Comparison of ENCODE assay signal across 38 mouse cellular contexts in the genomic region with DNA sequence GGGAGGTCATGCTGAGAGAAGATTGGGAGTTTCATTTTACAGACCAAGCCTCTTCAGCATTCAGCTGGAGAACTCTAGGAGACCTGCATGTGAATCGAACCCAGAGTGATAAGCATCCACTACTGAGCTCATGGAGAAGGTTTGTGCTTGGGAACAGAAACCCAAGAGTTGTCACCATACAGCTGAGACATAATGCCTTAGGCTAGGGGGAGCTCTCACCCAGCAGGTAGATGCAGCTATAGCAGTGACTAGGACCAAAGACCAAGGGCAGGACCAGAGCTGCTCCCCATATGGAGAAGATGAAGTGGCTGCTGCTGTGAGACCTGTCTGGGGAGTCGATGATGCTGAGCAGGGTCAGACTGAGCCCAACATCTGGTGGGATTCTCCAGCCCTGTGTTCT. TPM values are rescaled to one million over a fixed set of nuclear protein-coding genes. Genes with fewer than 3 reads are reported as not detected.
A peak's percentile ranks its signal among the peaks of the same experiment; 100 is the strongest.
DNase-seq lines count a peak whose midpoint lies in the region; ATAC-seq and TF ChIP-seq lines count a peak whose summit lies in the region.
"Had no signal": no experiment of that assay in that cellular context is flagged by ENCODE, and none has a peak within 500 bp of the region (broad histone marks: within the 10 kb centered on the region; RNA-seq: fewer than 3 reads in every experiment).

No protein-coding gene starts in this region.

- TF ChIP-seq RAD21 in CH12.LX (IDR thresholded peaks at IDR 0.05; ENCODE audit: low read depth, low read length) = peak; percentile 48

- DNase-seq in lung, adult 2 months = no peak
- DNase-seq in lung, postnatal 25 days (ENCODE audit: low spot score) = no peak
- DNase-seq in CH12.LX (ENCODE audit: extremely low read depth) = no peak
- no peak for DNase-seq in stomach, postnatal 0 days (ENCODE audit: low spot score)
- DNase-seq: adrenal gland, postnatal 10 days; B cell, adult 2 months; cerebellum, adult 11-12 months; cerebellum, adult 9-11 months; embryo, embryonic 11 days; gastrocnemius, postnatal 25 days; heart, adult 18-20 months; heart, postnatal 14 days; kidney, adult 9 months; kidney, postnatal 25 days; liver, embryonic 13.5 days; lung, postnatal 14 days; right cerebral cortex, postnatal 25 days; thymus, adult 18-20 months had no signal

- no peak overlapping the region for H3K27ac ChIP-seq in intestine, postnatal 0 days (ENCODE audit: low read depth, low read length)
- no peak overlapping the region for H3K27ac ChIP-seq in intestine, embryonic 16.5 days (ENCODE audit: low read length)
- H3K27ac ChIP-seq in CH12.LX (ENCODE audit: insufficient read depth, low read depth) = no peak overlapping the region
- no peak overlapping the region for H3K27ac ChIP-seq in stomach, postnatal 0 days (replicated peaks)
- no peak overlapping the region for H3K27ac ChIP-seq in forebrain, embryonic 15.5 days (replicated peaks)
- H3K27ac ChIP-seq: embryonic facial prominence, embryonic 12.5 days; heart, embryonic 13.5 days; hindbrain, embryonic 10.5 days; hindbrain, embryonic 15.5 days; layer of hippocampus, adult 2 months; left cerebral cortex, adult 2 months; limb, embryonic 12.5 days; liver, embryonic 13.5 days; midbrain, embryonic 10.5 days; midbrain, embryonic 15.5 days; stomach, embryonic 15.5 days had no signal

- peak; percentile 42 for TF ChIP-seq CTCF in intestine, postnatal 0 days (IDR thresholded peaks at IDR 0.05; ENCODE audit: low read depth)
- TF ChIP-seq CTCF in lung, adult 2 months (IDR thresholded peaks at IDR 0.05; ENCODE audit: insufficient read depth, low read length) = 0 out of 2 replicates have a peak, but pooled peaks have one; percentile 27
- TF ChIP-seq CTCF in CH12.LX (conservative IDR thresholded peaks at IDR 0.05 in 1 of 2, IDR thresholded peaks at IDR 0.05 in 1 of 2; ENCODE audit: low read depth in 2 of 2, low read length in 2 of 2) = peak in 1 of 2 experiments; percentile 58; a peak in 2 of 4 replicates
- TF ChIP-seq CTCF in stomach, postnatal 0 days (IDR thresholded peaks at IDR 0.05; ENCODE audit: low read depth) = 0 out of 2 replicates have a peak, but pooled peaks have one; percentile 11

- ATAC-seq in intestine, postnatal 0 days = no peak
- ATAC-seq in intestine, embryonic 16.5 days = no peak
- no peak for ATAC-seq in stomach, postnatal 0 days (ENCODE audit: low FRiP score, low TSS enrichment)
- ATAC-seq in forebrain, embryonic 15.5 days (replicated peaks) = no peak
- ATAC-seq: forebrain, embryonic 14.5 days; midbrain, embryonic 15.5 days; Patski had no signal

- no peaks in the 10 kb centered on the region for H3K9me3 ChIP-seq in intestine, postnatal 0 days (ENCODE audit: control insufficient read depth)
- no peaks in the 10 kb centered on the region for H3K9me3 ChIP-seq in intestine, embryonic 16.5 days (ENCODE audit: control insufficient read depth, low read length)
- H3K9me3 ChIP-seq in CH12.LX (replicated peaks; ENCODE audit: low read length) = no peaks in the 10 kb centered on the region
- H3K9me3 ChIP-seq in stomach, postnatal 0 days (ENCODE audit: control insufficient read depth, low read length) = no peaks in the 10 kb centered on the region
- no peaks in the 10 kb centered on the region for H3K9me3 ChIP-seq in forebrain, embryonic 15.5 days
- H3K9me3 ChIP-seq: embryonic facial prominence, embryonic 12.5 days; heart, embryonic 13.5 days; hindbrain, embryonic 10.5 days; hindbrain, embryonic 15.5 days; limb, embryonic 12.5 days; liver, embryonic 13.5 days; midbrain, embryonic 10.5 days; midbrain, embryonic 15.5 days; stomach, embryonic 15.5 days had no signal

- in situ Hi-C loops in CH12.LX (cut with MboI; ENCODE audit: low pct_ligation_motif_present, low pct_unique_long_range_greater_than_20kb, low sequenced_read_pairs) = no loop called here

- H3K4me3 ChIP-seq in intestine, postnatal 0 days (ENCODE audit: low read depth, low read length) = no peak overlapping the region
- H3K4me3 ChIP-seq in intestine, embryonic 16.5 days (ENCODE audit: low read length) = no peak overlapping the region
- H3K4me3 ChIP-seq in lung, adult 2 months (replicated peaks; ENCODE audit: extremely low read depth, low read depth, low read length) = no peak overlapping the region
- H3K4me3 ChIP-seq in CH12.LX (replicated peaks in 1 of 3; ENCODE audit: low read depth in 2 of 3, low read length in 2 of 3, poor library complexity in 1 of 3) = no peak overlapping the region
- H3K4me3 ChIP-seq in stomach, postnatal 0 days (ENCODE audit: low read depth, low read length) = no peak overlapping the region
- H3K4me3 ChIP-seq in forebrain, embryonic 15.5 days = no peak overlapping the region
- H3K4me3 ChIP-seq: embryonic facial prominence, embryonic 12.5 days; heart, embryonic 13.5 days; hindbrain, embryonic 10.5 days; hindbrain, embryonic 15.5 days; layer of hippocampus, adult 2 months; left cerebral cortex, adult 2 months; limb, embryonic 12.5 days; liver, embryonic 13.5 days; midbrain, embryonic 10.5 days; midbrain, embryonic 15.5 days; stomach, embryonic 15.5 days had no signal

- no peaks in the 10 kb centered on the region for H3K36me3 ChIP-seq in intestine, postnatal 0 days (ENCODE audit: control insufficient read depth, insufficient read depth)
- no peaks in the 10 kb centered on the region for H3K36me3 ChIP-seq in intestine, embryonic 16.5 days (ENCODE audit: control insufficient read depth, insufficient read depth, low read length)
- H3K36me3 ChIP-seq in CH12.LX (replicated peaks in 1 of 2; ENCODE audit: control insufficient read depth in 1 of 2, insufficient read depth in 1 of 2, low read length in 1 of 2) = no peaks in the 10 kb centered on the region
- no peaks in the 10 kb centered on the region for H3K36me3 ChIP-seq in stomach, postnatal 0 days (ENCODE audit: control insufficient read depth, insufficient read depth, low read length)
- no peaks in the 10 kb centered on the region for H3K36me3 ChIP-seq in forebrain, embryonic 15.5 days
- H3K36me3 ChIP-seq: embryonic facial prominence, embryonic 12.5 days; heart, embryonic 13.5 days; hindbrain, embryonic 10.5 days; hindbrain, embryonic 15.5 days; limb, embryonic 12.5 days; liver, embryonic 13.5 days; midbrain, embryonic 10.5 days; midbrain, embryonic 15.5 days; stomach, embryonic 15.5 days had no signal

- H3K9ac ChIP-seq in intestine, postnatal 0 days (ENCODE audit: low read depth, low read length) = no peak overlapping the region
- no peak overlapping the region for H3K9ac ChIP-seq in intestine, embryonic 16.5 days (ENCODE audit: low read depth, low read length)
- no peak overlapping the region for H3K9ac ChIP-seq in CH12.LX (ENCODE audit: insufficient read depth, low read depth)
- no peak overlapping the region for H3K9ac ChIP-seq in stomach, postnatal 0 days (ENCODE audit: low read length)
- H3K9ac ChIP-seq in forebrain, embryonic 15.5 days (replicated peaks) = no peak overlapping the region
- H3K9ac ChIP-seq: embryonic facial prominence, embryonic 12.5 days; heart, embryonic 13.5 days; hindbrain, embryonic 15.5 days; limb, embryonic 12.5 days; liver, embryonic 13.5 days; midbrain, embryonic 15.5 days; stomach, embryonic 15.5 days had no signal

- peaks cover 5% of the 10 kb centered on the region; the same call in 1 of the 2 replicates for H3K4me1 ChIP-seq in intestine, postnatal 0 days (replicated peaks; ENCODE audit: control insufficient read depth, insufficient read depth, low read length)
- H3K4me1 ChIP-seq in intestine, embryonic 16.5 days (ENCODE audit: control insufficient read depth, insufficient read depth, low read length) = peaks cover 19% of the 10 kb centered on the region
- no peaks in the 10 kb centered on the region for H3K4me1 ChIP-seq in lung, adult 2 months (ENCODE audit: control insufficient read depth, insufficient read depth, low read length)
- peaks cover 0 to 6% of the 10 kb centered on the region in 2 experiments; a peak in 1 of 4 replicates for H3K4me1 ChIP-seq in CH12.LX (ENCODE audit: control insufficient read depth in 1 of 2, insufficient read depth in 2 of 2)
- no peaks in the 10 kb centered on the region for H3K4me1 ChIP-seq in stomach, postnatal 0 days (replicated peaks; ENCODE audit: control insufficient read depth, insufficient read depth)
- peaks cover 15% of the 10 kb centered on the region for H3K4me1 ChIP-seq in forebrain, embryonic 15.5 days
- H3K4me1 ChIP-seq: limb, embryonic 12.5 days; midbrain, embryonic 10.5 days; midbrain, embryonic 15.5 days had no signal

- TF ChIP-seq EP300 in CH12.LX (IDR thresholded peaks at IDR 0.05; ENCODE audit: low read length) = no peak
- TF ChIP-seq EP300 in stomach, postnatal 0 days (optimal IDR thresholded peaks at IDR 0.05) = no peak

- H3K27me3 ChIP-seq in intestine, postnatal 0 days (replicated peaks; ENCODE audit: control insufficient read depth, insufficient read depth, low read length) = no peaks in the 10 kb centered on the region
- H3K27me3 ChIP-seq in intestine, embryonic 16.5 days (replicated peaks; ENCODE audit: control insufficient read depth, insufficient read depth, low read length) = no peaks in the 10 kb centered on the region
- H3K27me3 ChIP-seq in CH12.LX (replicated peaks) = peaks cover 26% of the 10 kb centered on the region
- no peaks in the 10 kb centered on the region for H3K27me3 ChIP-seq in stomach, postnatal 0 days (ENCODE audit: control insufficient read depth, insufficient read depth, low read length)
- H3K27me3 ChIP-seq in forebrain, embryonic 15.5 days = no peaks in the 10 kb centered on the region
- H3K27me3 ChIP-seq: embryonic facial prominence, embryonic 12.5 days; hindbrain, embryonic 15.5 days; limb, embryonic 12.5 days; midbrain, embryonic 15.5 days; Patski; stomach, embryonic 15.5 days had no signal

- no peak for TF ChIP-seq POLR2A in lung, adult 2 months (IDR thresholded peaks at IDR 0.05; ENCODE audit: borderline replicate concordance, extremely low read depth, low read depth, low read length)
- no peak for TF ChIP-seq POLR2A in CH12.LX (IDR thresholded peaks at IDR 0.05; ENCODE audit: low read depth, low read length)

- WGBS in intestine, postnatal 0 days = 96% methylated on average over 2 of the region's 2 CpGs
- 84% methylated on average over 2 of the region's 2 CpGs for WGBS in intestine, embryonic 16.5 days
- 77% methylated on average over 2 of the region's 2 CpGs for WGBS in lung, adult 2 months
- 89% methylated on average over 2 of the region's 2 CpGs for WGBS in stomach, postnatal 0 days
- 88% methylated on average over 2 of the region's 2 CpGs for WGBS in forebrain, embryonic 15.5 days

- no peaks in the 10 kb centered on the region for H3K79me2 ChIP-seq in CH12.LX (replicated peaks; ENCODE audit: control insufficient read depth, extremely low read depth, insufficient read depth, poor library complexity, severe bottlenecking)

- no peak overlapping the region for H3K4me2 ChIP-seq in intestine, postnatal 0 days (replicated peaks; ENCODE audit: low read depth)
- no peak overlapping the region for H3K4me2 ChIP-seq in intestine, embryonic 16.5 days (ENCODE audit: low read depth, low read length)
- no peak overlapping the region for H3K4me2 ChIP-seq in CH12.LX (ENCODE audit: insufficient read depth, low read depth, poor library complexity, severe bottlenecking)
- no peak overlapping the region for H3K4me2 ChIP-seq in stomach, postnatal 0 days (replicated peaks; ENCODE audit: low read depth)
- H3K4me2 ChIP-seq in forebrain, embryonic 15.5 days (replicated peaks) = no peak overlapping the region
- H3K4me2 ChIP-seq: embryonic facial prominence, embryonic 12.5 days; heart, embryonic 13.5 days; hindbrain, embryonic 15.5 days; limb, embryonic 12.5 days; liver, embryonic 13.5 days; midbrain, embryonic 15.5 days; stomach, embryonic 15.5 days had no signal

- dilution Hi-C loops in CH12.LX (cut with MboI; ENCODE audit: extremely low pct_ligation_motif_present, extremely low pct_unique_long_range_greater_than_20kb, low sequenced_read_pairs) = no loop called here

RNA-seq across cellular contexts. Expression of a gene that starts 15.6 kb away (rescaled TPM):
- 32.6 and 34.7 TPM in 2 replicates for polyA plus RNA-seq in intestine, postnatal 0 days (2015; fragmentation: Nextera tagmentation; extraction: Ambion mirVana)
- 49.6 and 53.4 TPM in 2 replicates for polyA plus RNA-seq in intestine, embryonic 16.5 days (2015; fragmentation: Nextera tagmentation; extraction: Ambion mirVana)
- 59.4 and 59.9 TPM in 2 replicates for polyA plus RNA-seq in lung, adult 2 months (2012; rRNA removed)
- total RNA-seq in CH12.LX (2012; rRNA removed) (6.1 and 8.1 TPM in 2 replicates), CH12.LX (2014; rRNA removed) (4.7 and 4.9 TPM in 2 replicates)
- polyA plus RNA-seq in CH12.LX (2012; ENCODE audit: insufficient read length, low read depth) = 11.5 and 14.5 TPM in 2 replicates
- 17.0 and 19.4 TPM in 2 replicates for polyA plus RNA-seq in stomach, postnatal 0 days (2015; fragmentation: Nextera tagmentation; extraction: Ambion mirVana)
- 13.1 and 14.2 TPM in 2 replicates for polyA plus RNA-seq in forebrain, embryonic 15.5 days (2015; fragmentation: Nextera tagmentation; extraction: Ambion mirVana)

RNA-seq across cellular contexts. Expression of a gene that starts 48.1 kb away (rescaled TPM):
- polyA plus RNA-seq in intestine, postnatal 0 days (2015; fragmentation: Nextera tagmentation; extraction: Ambion mirVana) = not detected in 2 replicates
- polyA plus RNA-seq in intestine, embryonic 16.5 days (2015; fragmentation: Nextera tagmentation; extraction: Ambion mirVana) = not detected in 2 replicates
- 0.09 and 0.24 TPM in 2 replicates for polyA plus RNA-seq in lung, adult 2 months (2012; rRNA removed)
- total RNA-seq in CH12.LX (2012; rRNA removed) (0.21 and 0.25 TPM in 2 replicates), CH12.LX (2014; rRNA removed) (not detected in 2 replicates)
- not detected in 2 replicates for polyA plus RNA-seq in CH12.LX (2012; ENCODE audit: insufficient read length, low read depth)
- 0.63 and 1.0 TPM in 2 replicates for polyA plus RNA-seq in stomach, postnatal 0 days (2015; fragmentation: Nextera tagmentation; extraction: Ambion mirVana)
- not detected in 2 replicates for polyA plus RNA-seq in forebrain, embryonic 15.5 days (2015; fragmentation: Nextera tagmentation; extraction: Ambion mirVana)
- total RNA-seq: gastrocnemius, postnatal 25 days; heart, adult 18-20 months; heart, postnatal 14 days; layer of hippocampus, adult 2 months; layer of hippocampus, postnatal 14 days; left cerebral cortex, adult 2 months; left cerebral cortex, postnatal 25 days; megakaryocyte progenitor cell, adult 5-6 weeks; neutrophil, adult 5-6 weeks had no signal
- polyA plus RNA-seq: forebrain, embryonic 14.5 days; heart, embryonic 13.5 days; hindbrain, embryonic 15.5 days; intestine, embryonic 14.5 days; limb, embryonic 12.5 days had no signal
